Mouse (Mus musculus): ENCODE measurements around the gene Fam19a2.

The Fam19a2 gene

GRCm38 (mm10) chr10:123383277-123383676 lies 119.5 kb downstream of the Fam19a2 start:
- no peak for DNase-seq (ENCODE audit: low read depth in 1 of 2, low spot score in 2 of 2)

DNA sequence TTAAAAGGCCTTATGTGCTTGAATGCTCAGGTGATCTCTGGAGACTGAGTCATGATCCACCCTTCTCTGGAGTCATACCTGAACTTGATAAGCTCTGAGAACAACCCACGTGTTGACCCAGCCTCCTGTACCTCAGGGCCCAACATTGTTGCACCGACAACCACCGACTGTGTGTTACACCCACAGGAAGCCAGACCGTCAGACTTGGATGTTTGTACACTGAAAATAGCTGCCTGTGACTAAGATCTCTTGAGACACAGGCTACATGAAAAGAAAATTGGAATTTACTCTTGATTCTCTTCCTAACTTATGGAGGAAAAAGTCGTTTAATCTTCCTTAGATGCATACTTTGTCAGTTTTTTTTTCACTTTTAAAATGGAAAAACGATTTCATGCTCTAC lies 121.8 kb downstream of the Fam19a2 start:
- DNase-seq (ENCODE audit: low read depth in 1 of 2, low spot score in 2 of 2), result no peak

GRCm38 (mm10) chr10:123395429-123395828 lies 131.6 kb downstream of the Fam19a2 start:
- DNase-seq (ENCODE audit: low read depth in 1 of 2, low spot score in 2 of 2), result no peak

- DNase-seq (ENCODE audit: low read depth in 1 of 2, low spot score in 2 of 2), result no peak
Observed at GRCm38 (mm10) chr10:123398136-123398535, 134.3 kb downstream of the Fam19a2 start.

- DNase-seq (ENCODE audit: low read depth in 1 of 2, low spot score in 2 of 2), result no peak
Observed at GRCm38 (mm10) chr10:123401188-123401587, 137.4 kb downstream of the Fam19a2 start.

DNA sequence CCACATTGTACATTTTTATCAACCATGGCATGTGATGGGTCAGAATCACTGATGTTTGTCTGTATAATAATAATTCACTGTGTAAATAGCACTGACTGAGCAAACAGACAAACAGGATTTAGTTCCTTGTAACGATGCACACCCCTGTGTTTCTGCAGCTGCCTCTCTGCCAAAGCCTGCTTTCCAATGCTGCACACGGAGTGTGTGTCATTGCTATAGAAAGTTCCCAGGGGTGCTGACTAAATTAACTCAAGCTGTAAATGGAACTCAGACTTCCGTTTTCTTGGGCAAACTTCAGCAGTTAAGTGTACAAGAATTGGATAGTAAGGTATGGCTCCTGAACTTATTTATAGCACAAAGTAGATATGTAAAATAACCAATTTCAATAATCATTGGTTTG lies 138.7 kb downstream of the Fam19a2 start:
- no peak for DNase-seq (ENCODE audit: low read depth in 1 of 2, low spot score in 2 of 2)

- no peak for DNase-seq (ENCODE audit: low read depth in 1 of 2, low spot score in 2 of 2)
Observed at GRCm38 (mm10) chr10:123414953-123415352, 151.2 kb downstream of the Fam19a2 start.

GRCm38 (mm10) chr10:123416024-123416423 lies 152.2 kb downstream of the Fam19a2 start:
- DNase-seq (ENCODE audit: low read depth in 1 of 2, low spot score in 2 of 2), result no peak

DNA sequence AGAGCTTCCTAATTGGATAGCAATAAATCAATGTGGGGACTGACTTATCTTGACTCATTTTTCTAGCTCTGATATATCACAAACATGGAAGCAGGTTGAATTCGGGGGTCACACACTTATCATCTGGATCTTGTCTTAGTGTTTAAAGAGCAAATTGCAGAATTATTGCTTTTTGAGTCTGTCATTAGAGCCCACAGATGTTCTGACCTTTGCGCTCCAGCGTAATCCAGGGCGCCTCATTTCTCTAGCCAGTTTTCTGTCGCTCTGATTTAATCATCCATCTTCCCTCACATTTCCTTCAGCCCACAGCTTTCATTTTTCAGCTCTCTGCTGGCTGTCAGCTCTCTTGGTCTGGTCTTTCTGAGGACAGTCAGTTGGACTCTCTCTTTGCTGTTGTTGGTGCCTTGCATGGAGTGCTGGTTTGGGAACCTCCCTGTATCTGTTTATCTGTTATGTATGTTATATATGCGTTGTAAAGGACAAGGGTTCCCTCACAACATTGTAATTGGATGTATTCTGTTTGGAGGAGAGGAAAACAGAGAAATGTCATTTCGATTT lies 154.9 kb downstream of the Fam19a2 start:
- no peak for DNase-seq (ENCODE audit: low read depth in 1 of 2, low spot score in 2 of 2)

- DNase-seq (ENCODE audit: low read depth in 1 of 2, low spot score in 2 of 2), result no peak
Observed at GRCm38 (mm10) chr10:123420249-123420648, 156.5 kb downstream of the Fam19a2 start.

DNA sequence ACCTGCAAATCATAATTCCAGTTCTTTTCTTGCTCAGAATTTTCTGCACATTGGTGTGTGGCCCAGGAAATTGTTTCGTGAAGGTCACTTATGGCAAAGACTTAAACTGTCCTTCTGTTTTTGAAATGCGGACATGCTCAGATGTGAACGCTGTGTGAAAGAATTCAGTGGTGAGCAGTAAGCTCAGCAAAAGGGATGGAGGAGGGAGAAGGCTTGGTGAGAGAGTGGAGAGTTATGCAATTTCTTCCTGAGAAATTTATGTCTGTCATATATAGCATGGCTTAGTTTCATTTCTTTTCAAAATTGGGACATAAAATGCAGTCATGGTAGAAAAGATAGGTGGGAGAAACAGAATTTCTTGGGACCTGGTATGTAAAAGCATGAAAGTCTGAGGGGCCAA lies 160.7 kb downstream of the Fam19a2 start:
- no peak for DNase-seq (ENCODE audit: low read depth in 1 of 2, low spot score in 2 of 2)

GRCm38 (mm10) chr10:123426527-123427363 lies 162.9 kb downstream of the Fam19a2 start:
- no peak for DNase-seq (ENCODE audit: low read depth in 1 of 2, low spot score in 2 of 2)

- DNase-seq (ENCODE audit: low read depth in 1 of 2, low spot score in 2 of 2), result no peak
Observed at GRCm38 (mm10) chr10:123431569-123431968, 167.8 kb downstream of the Fam19a2 start.

GRCm38 (mm10) chr10:123437576-123437975 lies 173.8 kb downstream of the Fam19a2 start:
- DNase-seq (ENCODE audit: low read depth in 1 of 2, low spot score in 2 of 2), result no peak

DNA sequence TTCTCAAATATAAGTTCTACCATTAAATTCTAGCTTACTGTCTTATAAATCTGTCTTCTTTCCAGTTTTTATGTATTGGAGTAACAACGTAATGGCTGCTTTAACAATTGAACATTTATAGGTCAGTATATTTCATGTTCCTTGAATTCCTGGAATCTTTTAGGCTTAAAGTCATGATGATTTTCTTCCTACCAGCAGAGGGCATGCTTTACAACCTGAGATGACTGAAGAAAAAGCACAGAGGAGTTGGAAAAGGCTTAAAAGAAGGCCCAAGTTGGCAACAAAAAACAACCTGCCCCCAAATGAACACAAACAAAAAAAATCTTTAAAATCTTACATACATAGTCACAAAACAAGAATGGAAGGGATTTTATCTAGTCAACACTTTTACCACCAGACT lies 193.0 kb downstream of the Fam19a2 start:
- DNase-seq (ENCODE audit: low read depth in 1 of 2, low spot score in 2 of 2), result no peak

GRCm38 (mm10) chr10:123460466-123460865 lies 196.7 kb downstream of the Fam19a2 start:
- no peak for DNase-seq (ENCODE audit: low read depth in 1 of 2, low spot score in 2 of 2)

GRCm38 (mm10) chr10:123462305-123462704 lies 198.5 kb downstream of the Fam19a2 start:
- no peak for DNase-seq (ENCODE audit: low read depth in 1 of 2, low spot score in 2 of 2)

DNA sequence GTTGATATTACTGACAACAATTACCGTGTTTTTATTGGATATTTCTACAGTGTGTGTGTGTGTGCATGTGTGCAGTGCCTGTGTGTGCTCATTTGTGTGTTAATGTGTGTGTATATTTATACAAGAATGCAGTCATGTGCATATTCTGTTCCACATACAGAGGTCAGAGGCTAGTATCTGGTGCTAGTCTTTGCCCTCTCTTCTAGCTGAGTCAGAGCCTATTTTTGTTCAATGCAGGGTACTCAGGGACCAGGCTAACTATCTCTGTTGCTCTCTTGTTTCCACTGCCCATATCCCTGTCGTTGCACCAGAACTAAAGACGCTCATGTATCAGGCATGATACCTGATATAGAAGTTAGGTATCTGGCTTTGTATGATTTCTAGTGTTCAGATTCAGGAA lies 251.0 kb downstream of the Fam19a2 start:
- no peak for DNase-seq (ENCODE audit: low read depth in 1 of 2, low spot score in 2 of 2)

DNA sequence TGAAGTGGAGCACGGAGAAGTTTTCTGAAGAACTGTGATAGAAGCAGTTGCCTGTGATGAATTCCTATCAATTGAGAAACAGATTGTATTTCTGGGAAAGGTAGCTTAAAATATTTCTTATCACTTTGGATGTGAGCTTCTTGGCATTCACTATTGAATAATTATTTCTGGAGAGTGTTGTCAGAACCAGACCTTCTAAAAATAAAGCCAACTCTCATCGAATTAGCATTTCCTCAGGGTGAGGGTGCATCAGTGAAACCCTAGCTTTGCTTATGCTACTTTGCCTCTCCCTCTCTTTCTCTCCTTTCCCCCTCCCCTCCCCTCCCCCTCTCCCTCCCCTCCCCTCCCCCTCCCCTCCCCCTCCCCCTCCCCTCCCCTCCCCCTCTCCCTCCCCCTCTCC lies 256.8 kb downstream of the Fam19a2 start:
- DNase-seq (ENCODE audit: low read depth in 1 of 2, low spot score in 2 of 2), result no peak

- DNase-seq (ENCODE audit: low read depth in 1 of 2, low spot score in 2 of 2), result no peak
Observed at GRCm38 (mm10) chr10:123521203-123521602, 257.4 kb downstream of the Fam19a2 start.

DNA sequence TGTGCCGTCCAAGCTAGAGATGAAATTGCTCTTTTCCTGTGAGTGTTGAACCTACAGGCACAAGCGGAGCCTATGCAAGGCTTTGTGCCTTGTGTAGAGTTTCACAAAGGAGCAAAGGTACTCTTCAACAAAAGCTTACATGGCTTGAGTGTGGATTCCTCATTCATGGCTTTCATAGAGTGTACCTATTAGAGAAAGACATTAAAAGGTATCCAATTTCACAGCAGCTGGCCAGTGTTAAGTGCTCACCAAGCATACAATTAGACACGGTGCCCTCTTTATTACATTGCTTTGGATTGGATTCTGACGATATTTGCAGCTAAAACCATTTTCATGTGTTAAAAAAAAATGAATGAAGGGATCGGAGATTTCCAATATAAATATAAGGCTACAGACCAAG lies 261.6 kb downstream of the Fam19a2 start:
- no peak for DNase-seq (ENCODE audit: low read depth in 1 of 2, low spot score in 2 of 2)

- no peak for DNase-seq (ENCODE audit: low read depth in 1 of 2, low spot score in 2 of 2)
Observed at GRCm38 (mm10) chr10:123526059-123526458, 262.3 kb downstream of the Fam19a2 start.

DNA sequence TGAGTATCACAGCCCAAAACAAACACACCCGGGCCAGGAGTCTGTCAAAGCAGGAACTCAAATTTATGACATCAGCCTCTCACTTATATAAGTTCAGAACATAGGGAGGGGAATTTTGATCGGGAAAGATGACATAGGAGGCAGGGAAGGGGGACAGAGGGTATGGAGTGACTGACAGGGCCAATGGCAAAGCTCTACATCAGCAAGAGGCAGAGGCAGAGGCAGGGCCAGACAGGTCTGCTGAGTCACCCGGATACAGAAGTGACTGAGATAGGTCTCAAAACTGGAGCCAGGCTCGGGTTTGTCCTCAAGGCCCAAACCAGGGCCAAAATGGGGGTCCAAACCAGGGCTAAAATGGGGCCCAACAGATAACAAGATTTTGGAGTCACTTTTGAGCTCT lies 272.3 kb downstream of the Fam19a2 start:
- DNase-seq (ENCODE audit: low read depth in 1 of 2, low spot score in 2 of 2), result no peak
